Mouse (Mus musculus) ES-Bruce4 (cell line): Measurements from ENCODE around the gene Mrps34. TPM values are rescaled to one million over a fixed set of nuclear protein-coding genes. Genes with fewer than 3 reads are reported as not detected.
A peak's percentile ranks its signal among the peaks of the same experiment; 100 is the strongest.

Source experiments
- H3K27ac ChIP-seq: 2 replicates; pipeline ENCODE4 v1.5.1; 2012; ENCODE audit warnings: low read length, inconsistent platforms; ENCODE audit not compliant: insufficient read depth
- H3K27me3 ChIP-seq: 2 replicates; pipeline ENCODE4 v1.6.1; 2012; ENCODE audit warnings: mild to moderate bottlenecking, low read length, inconsistent platforms; ENCODE audit not compliant: control insufficient read depth, poor library complexity, insufficient read depth, severe bottlenecking
- H3K36me3 ChIP-seq: 2 replicates; pipeline ENCODE4 v1.6.1; 2012; ENCODE audit warnings: inconsistent platforms, mild to moderate bottlenecking, low read length, moderate library complexity; ENCODE audit not compliant: control insufficient read depth, poor library complexity, insufficient read depth, severe bottlenecking
- H3K4me1 ChIP-seq: one replicate; pipeline ENCODE4 v1.8.1; 2011; ENCODE audit warnings: low read length; ENCODE audit not compliant: control insufficient read depth, insufficient read depth
- H3K4me3 ChIP-seq: 2 replicates; pipeline ENCODE4 v1.5.1; 2011; ENCODE audit warnings: low read depth, mild to moderate bottlenecking, low read length
- H3K9ac ChIP-seq: 2 replicates; pipeline ENCODE4 v1.6.1; 2012; ENCODE audit warnings: low read depth, mild to moderate bottlenecking, inconsistent platforms; ENCODE audit not compliant: poor library complexity, severe bottlenecking
- H3K9me3 ChIP-seq: replicated peaks from 2 replicates; pipeline ENCODE4 v1.6.1; 2012; ENCODE audit warnings: mild to moderate bottlenecking, low read length, inconsistent platforms; ENCODE audit not compliant: control insufficient read depth, poor library complexity, insufficient read depth, severe bottlenecking
- CTCF ChIP-seq: IDR thresholded peaks from one replicate; pipeline ENCODE4 v1.8.1; 2011; ENCODE audit warnings: low read depth, low read length
- EP300 ChIP-seq: IDR thresholded peaks from 2 replicates; pipeline ENCODE4 v1.6.1; 2011; ENCODE audit warnings: low read depth, low read length; ENCODE audit not compliant: insufficient read depth
- POLR2A ChIP-seq: IDR thresholded peaks from one replicate; pipeline ENCODE4 v1.8.1; 2011; ENCODE audit warnings: low read length; ENCODE audit not compliant: insufficient read depth
- polyA plus RNA-seq: library from polyadenylated mRNA; stranded (reverse); fragments of >200 nt; gene quantifications from 2 replicates; pipeline ENCODE4 v1.2.4, GENCODE M21; 2011; ENCODE audit warnings: low read depth; ENCODE audit not compliant: missing spikeins, insufficient read depth, insufficient read length

Gene Mrps34
- polyA plus RNA-seq, 1 experiment, result 29.9 TPM

DNA sequence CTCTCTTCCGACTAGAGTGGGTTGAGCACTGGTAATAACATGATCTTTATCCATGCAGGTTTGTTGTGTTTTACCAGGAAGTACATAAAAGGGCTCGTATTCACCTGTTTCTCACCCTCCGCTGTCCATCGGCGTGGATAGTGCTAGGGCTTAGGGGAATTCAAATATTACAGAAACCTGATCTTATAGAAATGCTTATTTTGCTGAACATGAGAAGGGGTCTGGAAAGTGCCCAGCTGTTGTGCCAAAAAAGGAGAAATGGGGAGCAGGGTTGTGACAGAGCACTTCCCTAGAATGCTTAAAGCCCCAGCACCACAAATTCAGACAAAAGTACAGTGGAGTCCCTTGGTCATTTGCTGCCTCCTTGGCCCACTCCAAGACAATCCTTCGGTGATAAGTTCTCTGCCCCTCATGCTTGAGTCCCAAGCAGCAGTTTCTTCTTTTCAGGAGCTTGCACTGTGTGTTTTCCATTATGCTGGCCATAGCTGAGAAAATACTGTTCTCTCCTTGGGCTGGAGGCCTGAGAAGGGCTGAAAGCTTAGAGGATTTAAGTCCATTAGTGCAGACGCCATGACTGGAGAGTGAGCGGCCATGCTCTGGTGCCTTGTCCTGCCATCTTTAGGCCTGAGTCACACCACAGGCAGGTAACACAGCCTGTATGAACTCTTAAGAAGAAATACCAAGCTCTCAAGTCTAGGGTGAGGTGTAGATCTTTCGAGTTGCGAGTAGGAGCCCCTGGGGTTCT lies 43.4 kb upstream of the Mrps34 start:
- H3K27ac ChIP-seq, result no peak overlapping the region
- TF ChIP-seq CTCF (no peak), POLR2A (no peak), EP300 (no peak)
- peak overlapping the region; percentile 43; the same call in 1 of the 2 replicates for H3K9ac ChIP-seq
- peaks cover 3% of the 10 kb centered on the region for H3K4me1 ChIP-seq
- no peaks in the 10 kb centered on the region for H3K27me3 ChIP-seq
- no peaks in the 10 kb centered on the region for H3K9me3 ChIP-seq
- H3K36me3 ChIP-seq, result no peaks in the 10 kb centered on the region
- H3K4me3 ChIP-seq, result no peak overlapping the region; the same call in 1 of the 2 replicates

DNA sequence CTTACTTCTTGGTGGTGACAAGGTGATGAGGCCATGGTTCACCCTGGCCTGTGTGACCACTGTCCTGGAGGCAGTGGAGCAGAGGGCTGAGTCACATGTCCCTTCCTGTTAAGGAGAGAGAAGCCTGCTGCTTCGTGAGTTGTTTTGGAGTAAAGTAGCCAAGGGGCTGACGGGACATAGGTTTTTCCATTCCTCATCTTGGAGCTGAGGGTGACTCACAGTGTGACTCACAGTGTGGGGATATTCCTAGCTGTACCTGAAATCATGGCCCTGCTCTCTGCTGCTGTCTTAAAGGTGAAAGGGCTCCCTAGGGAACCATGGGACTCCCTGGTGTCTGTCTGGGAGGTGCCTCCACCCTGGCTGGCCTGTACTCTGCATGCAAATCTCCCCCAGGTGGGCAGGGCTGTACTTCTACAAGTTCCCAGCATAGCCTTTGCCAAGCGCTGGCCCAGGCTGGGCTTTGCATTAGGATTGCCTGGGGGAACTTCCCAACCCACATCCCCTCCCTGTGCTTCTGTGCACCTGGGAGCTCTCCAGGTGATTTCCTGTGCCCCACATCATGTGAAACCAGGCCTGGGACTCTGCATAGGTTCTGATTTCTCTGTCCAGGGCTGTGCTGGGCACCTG lies 39.0 kb upstream of the Mrps34 start:
- Histone ChIP-seq H3K4me3 (no peak overlapping the region), H3K27me3 (no peaks in the 10 kb centered on the region), H3K9ac (no peak overlapping the region), H3K4me1 (peaks cover 1% of the 10 kb centered on the region), H3K9me3 (no peaks in the 10 kb centered on the region), H3K36me3 (no peaks in the 10 kb centered on the region), H3K27ac (no peak overlapping the region)
- TF ChIP-seq POLR2A (no peak), CTCF (no peak), EP300 (no peak)

DNA sequence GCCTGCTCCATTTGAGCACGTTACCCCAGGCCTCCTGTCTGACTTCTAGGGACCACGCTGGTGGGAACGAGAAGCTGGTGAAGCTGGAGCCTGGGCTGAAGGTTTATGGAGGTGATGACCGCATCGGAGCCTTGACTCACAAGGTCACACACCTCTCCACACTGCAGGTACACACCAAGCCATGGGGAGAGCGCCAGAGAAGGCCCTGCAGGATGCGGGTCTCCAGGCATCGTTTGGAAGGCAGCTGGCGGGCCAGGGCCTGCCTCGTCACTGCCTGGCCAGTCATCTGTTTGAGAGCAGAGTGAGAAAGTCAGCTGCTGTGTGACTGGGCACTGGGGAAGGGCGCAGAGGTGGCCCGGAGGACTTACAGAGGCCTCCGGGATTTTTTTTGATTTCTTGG lies 38.3 kb upstream of the Mrps34 start:
- TF ChIP-seq POLR2A, result no peak
- no peak for TF ChIP-seq CTCF
- TF ChIP-seq EP300, result no peak
- Histone ChIP-seq H3K4me3 (no peak overlapping the region), H3K36me3 (no peaks in the 10 kb centered on the region), H3K27ac (no peak overlapping the region), H3K27me3 (no peaks in the 10 kb centered on the region), H3K9me3 (no peaks in the 10 kb centered on the region), H3K4me1 (peaks cover 1% of the 10 kb centered on the region), H3K9ac (no peak overlapping the region)

DNA sequence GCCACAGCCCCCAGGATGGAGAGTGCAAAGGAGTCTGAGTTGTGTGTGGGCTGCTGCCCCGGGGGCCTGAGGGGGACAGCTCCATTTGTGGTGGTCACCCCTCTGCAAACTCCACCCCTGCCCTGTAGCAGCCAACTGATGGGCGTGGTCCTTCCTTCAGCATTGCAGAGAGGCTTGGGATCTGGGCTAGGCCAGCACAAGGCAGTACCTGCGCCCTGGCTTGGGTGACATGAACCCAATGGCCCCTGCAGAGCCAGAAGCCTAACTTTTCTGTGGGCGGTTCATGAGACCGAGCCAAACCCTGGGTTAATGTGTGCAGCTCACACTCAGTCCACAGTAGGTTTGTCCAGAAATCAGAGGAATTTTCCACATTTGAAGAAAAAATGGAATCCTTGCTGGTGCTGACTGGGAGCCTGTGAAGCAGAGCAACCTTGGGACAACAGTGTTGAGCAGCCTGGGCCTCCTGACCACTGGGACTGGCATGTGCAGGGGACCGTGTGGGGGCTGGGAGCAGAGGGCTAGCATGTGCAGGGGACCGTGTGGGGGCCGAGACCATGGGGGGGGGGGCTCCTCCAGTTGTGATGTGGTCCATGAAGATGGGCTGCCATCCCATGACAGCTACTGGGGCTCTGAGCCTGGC lies 37.0 kb upstream of the Mrps34 start:
- Histone ChIP-seq H3K9me3 (no peaks in the 10 kb centered on the region), H3K4me1 (peaks cover 1% of the 10 kb centered on the region), H3K36me3 (no peaks in the 10 kb centered on the region), H3K4me3 (no peak overlapping the region), H3K27me3 (no peaks in the 10 kb centered on the region), H3K9ac (no peak overlapping the region), H3K27ac (no peak overlapping the region)
- TF ChIP-seq EP300, result no peak
- TF ChIP-seq POLR2A, result no peak
- TF ChIP-seq CTCF, result no peak

DNA sequence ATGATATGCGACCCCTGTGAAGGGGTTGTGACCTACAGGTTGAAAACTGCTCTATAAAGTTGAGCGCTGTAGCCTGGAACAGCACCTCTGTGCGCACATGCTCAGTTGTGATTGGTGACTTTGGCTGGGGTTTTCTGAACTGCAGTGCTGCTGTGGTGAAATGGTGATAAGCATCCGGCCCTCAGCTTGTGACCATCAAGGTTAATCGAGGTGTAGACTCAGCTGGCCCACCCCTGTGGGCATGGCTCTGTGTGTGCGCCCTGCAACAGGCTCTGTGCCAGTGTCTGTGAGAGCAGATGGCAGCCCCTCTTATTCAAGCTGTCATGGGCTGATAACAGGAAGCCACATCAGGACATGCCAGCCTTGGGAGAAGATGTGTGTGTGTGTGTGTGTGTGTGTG lies 35.9 kb upstream of the Mrps34 start:
- Histone ChIP-seq H3K27ac (no peak overlapping the region), H3K36me3 (no peaks in the 10 kb centered on the region), H3K9me3 (no peaks in the 10 kb centered on the region), H3K27me3 (no peaks in the 10 kb centered on the region), H3K4me1 (peaks cover 1% of the 10 kb centered on the region), H3K9ac (no peak overlapping the region), H3K4me3 (no peak overlapping the region)
- TF ChIP-seq POLR2A (no peak), CTCF (no peak), EP300 (no peak)

DNA sequence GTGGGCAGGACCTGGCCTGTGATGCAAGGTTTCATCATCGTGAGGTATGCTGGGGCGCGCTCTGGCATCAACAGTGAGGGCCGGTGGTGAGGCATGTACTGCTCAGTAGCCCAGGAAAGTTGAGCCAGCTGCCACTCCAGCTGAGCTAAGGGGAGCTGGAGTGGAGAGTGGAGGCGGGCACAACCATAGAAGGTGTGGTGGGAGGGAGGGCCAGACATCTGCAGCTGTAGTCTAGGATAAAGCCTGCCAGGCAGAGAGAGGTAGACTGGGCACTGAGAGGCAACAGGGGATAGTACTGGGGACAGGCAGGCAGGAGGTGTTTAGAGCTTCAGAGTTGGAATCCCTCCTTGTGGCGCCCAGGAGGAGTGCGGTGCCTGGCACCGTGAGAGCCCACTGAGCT lies 34.8 kb upstream of the Mrps34 start:
- no peak overlapping the region for H3K27ac ChIP-seq
- H3K4me1 ChIP-seq, result peaks cover 1% of the 10 kb centered on the region
- H3K36me3 ChIP-seq, result no peaks in the 10 kb centered on the region
- H3K9me3 ChIP-seq, result no peaks in the 10 kb centered on the region
- no peak overlapping the region for H3K9ac ChIP-seq
- TF ChIP-seq POLR2A (no peak), CTCF (no peak), EP300 (no peak)
- H3K4me3 ChIP-seq, result no peak overlapping the region
- no peaks in the 10 kb centered on the region for H3K27me3 ChIP-seq
